Mouse (Mus musculus) bone marrow macrophage, adult 2 months (primary cell): Measurements from ENCODE around the gene Fndc9.

Source experiments
- CTCF ChIP-seq: IDR thresholded peaks from 2 replicates; pipeline ENCODE4 v1.5.1; 2012; ENCODE audit warnings: low read depth, mild to moderate bottlenecking, low read length, moderate library complexity
- POLR2A ChIP-seq: IDR thresholded peaks from 2 replicates; pipeline ENCODE4 v1.6.1; 2012; ENCODE audit warnings: mild to moderate bottlenecking, low read depth, low read length, borderline replicate concordance

- TF ChIP-seq CTCF (no peak), POLR2A (no peak)
These were observed 41.2 kb upstream of the Fndc9 start for GRCm38 (mm10) chr11:46194175-46194574.
